Mouse (Mus musculus) myocyte (in vitro differentiated cells): ENCODE data around the gene Mycn. TPM values are rescaled to one million over a fixed set of nuclear protein-coding genes. Genes with fewer than 3 reads are reported as not detected.

Experiments
- H3K27me3 ChIP-seq: one replicate; pipeline ENCODE4 v1.6.1; 2011; ENCODE audit not compliant: control insufficient read depth, insufficient read depth, insufficient read length
- H3K36me3 ChIP-seq: one replicate; pipeline ENCODE4 v1.6.1; 2011; ENCODE audit not compliant: control insufficient read depth, insufficient read depth
- H3K4me2 ChIP-seq: one replicate; pipeline ENCODE4 v1.6.1; 2011; ENCODE audit warnings: low read depth, control low read depth
- H3K4me3 ChIP-seq: one replicate; pipeline ENCODE4 v1.5.1; 2011; ENCODE audit warnings: mild to moderate bottlenecking, control low read depth, moderate library complexity
- H3K79me2 ChIP-seq: one replicate; pipeline ENCODE4 v1.6.1; 2011; ENCODE audit not compliant: control insufficient read depth, insufficient read depth
- H3ac ChIP-seq: one replicate; pipeline ENCODE4 v1.6.1; 2011; ENCODE audit not compliant: control insufficient read depth, insufficient read length
- CEBPB ChIP-seq: IDR thresholded peaks from 2 replicates; pipeline ENCODE4 v1.6.1; 2011; ENCODE audit warnings: mild to moderate bottlenecking, moderate library complexity; ENCODE audit not compliant: poor library complexity, insufficient read depth, severe bottlenecking
- E2F4 ChIP-seq: IDR thresholded peaks from one replicate; pipeline ENCODE4 v1.6.1; 2011; ENCODE audit warnings: mild to moderate bottlenecking, control low read depth, moderate library complexity; ENCODE audit not compliant: insufficient read depth
- MAX ChIP-seq: IDR thresholded peaks from one replicate; pipeline ENCODE4 v1.6.1; 2011; ENCODE audit warnings: low read depth, mild to moderate bottlenecking, control low read depth
- MYOD1 ChIP-seq, 3 experiments: IDR thresholded peaks; one replicate each; pipeline ENCODE4 v1.6.1; 2011; ENCODE audit warnings: control low read depth in 2 of 3, low read depth in 2 of 3, mild to moderate bottlenecking in 2 of 3, moderate library complexity in 1 of 3; ENCODE audit not compliant: insufficient read length in 2 of 3, control insufficient read depth in 1 of 3
- MYOG ChIP-seq, 3 experiments: IDR thresholded peaks; one replicate each; pipeline ENCODE4 v1.6.1; 2011; ENCODE audit warnings: control low read depth in 2 of 3, low read depth in 2 of 3, mild to moderate bottlenecking in 2 of 3; ENCODE audit not compliant: insufficient read length in 2 of 3, control insufficient read depth in 1 of 3, insufficient read depth in 1 of 3
- POLR2A ChIP-seq: IDR thresholded peaks from one replicate; pipeline ENCODE4 v1.6.1; 2011; ENCODE audit warnings: low read depth, mild to moderate bottlenecking, control low read depth, moderate library complexity; ENCODE audit not compliant: insufficient read length
- POLR2AphosphoS2 ChIP-seq: IDR thresholded peaks from one replicate; pipeline ENCODE4 v1.6.1; 2011; ENCODE audit warnings: low read depth, control low read depth; ENCODE audit not compliant: insufficient read length
- REST ChIP-seq: IDR thresholded peaks from one replicate; pipeline ENCODE4 v1.6.1; 2011; ENCODE audit warnings: mild to moderate bottlenecking, control low read depth, moderate library complexity; ENCODE audit not compliant: insufficient read depth, insufficient read length
- SRF ChIP-seq: IDR thresholded peaks from one replicate; pipeline ENCODE4 v1.6.1; 2011; ENCODE audit warnings: low read depth; ENCODE audit not compliant: control insufficient read depth, insufficient read length
- TCF12 ChIP-seq: IDR thresholded peaks from one replicate; pipeline ENCODE4 v1.6.1; 2011; ENCODE audit warnings: mild to moderate bottlenecking, control low read depth; ENCODE audit not compliant: poor library complexity, insufficient read depth, severe bottlenecking
- TCF3 ChIP-seq: IDR thresholded peaks from one replicate; pipeline ENCODE4 v1.6.1; 2011; ENCODE audit warnings: low read depth, control low read depth; ENCODE audit not compliant: insufficient read length
- USF1 ChIP-seq: IDR thresholded peaks from one replicate; pipeline ENCODE4 v1.6.1; 2011; ENCODE audit warnings: low read depth, mild to moderate bottlenecking, control low read depth, moderate library complexity
- polyA plus RNA-seq: library from polyadenylated mRNA; unstranded; fragments of >200 nt; fragmentation: generic; extraction: Trizol; gene quantifications from one replicate; pipeline ENCODE4 v1.2.1, GENCODE M21; 2012; ENCODE audit warnings: missing spikeins

Gene Mycn
- polyA plus RNA-seq, 1 experiment, result 0.12 TPM

DNA sequence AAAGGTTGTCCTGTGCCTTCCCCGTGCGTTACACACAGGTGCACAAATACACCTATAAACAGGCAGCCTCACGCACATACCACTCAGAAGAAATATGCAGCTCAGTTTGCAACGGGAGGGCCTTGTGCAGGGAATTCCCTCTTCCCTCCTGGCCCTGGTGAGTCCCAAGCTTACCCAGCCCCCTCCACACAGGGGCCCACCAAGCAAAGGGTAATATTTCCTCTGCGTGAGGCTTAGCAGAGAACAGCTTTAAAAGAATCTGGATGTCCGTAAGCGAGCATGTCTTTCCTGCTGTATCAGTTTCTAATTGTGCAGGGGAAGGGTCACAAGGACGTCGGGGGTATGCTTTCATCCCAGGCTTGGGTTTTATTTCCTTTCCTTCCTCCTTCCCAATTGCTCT, 25.4 kb downstream of the Mycn start:
- Histone ChIP-seq H3K36me3 (no peaks in the 10 kb centered on the region), H3ac (no peak overlapping the region), H3K4me2 (no peak overlapping the region), H3K4me3 (no peak overlapping the region), H3K79me2 (no peaks in the 10 kb centered on the region), H3K27me3 (no peaks in the 10 kb centered on the region)
- TF ChIP-seq SRF (no peak), MAX (no peak), POLR2AphosphoS2 (no peak), MYOG (IDR thresholded peaks at IDR 0.05; ENCODE audit: control insufficient read depth in 1 of 3, insufficient read depth in 1 of 3, insufficient read length in 2 of 3, low read depth in 2 of 3) (no peak)

DNA sequence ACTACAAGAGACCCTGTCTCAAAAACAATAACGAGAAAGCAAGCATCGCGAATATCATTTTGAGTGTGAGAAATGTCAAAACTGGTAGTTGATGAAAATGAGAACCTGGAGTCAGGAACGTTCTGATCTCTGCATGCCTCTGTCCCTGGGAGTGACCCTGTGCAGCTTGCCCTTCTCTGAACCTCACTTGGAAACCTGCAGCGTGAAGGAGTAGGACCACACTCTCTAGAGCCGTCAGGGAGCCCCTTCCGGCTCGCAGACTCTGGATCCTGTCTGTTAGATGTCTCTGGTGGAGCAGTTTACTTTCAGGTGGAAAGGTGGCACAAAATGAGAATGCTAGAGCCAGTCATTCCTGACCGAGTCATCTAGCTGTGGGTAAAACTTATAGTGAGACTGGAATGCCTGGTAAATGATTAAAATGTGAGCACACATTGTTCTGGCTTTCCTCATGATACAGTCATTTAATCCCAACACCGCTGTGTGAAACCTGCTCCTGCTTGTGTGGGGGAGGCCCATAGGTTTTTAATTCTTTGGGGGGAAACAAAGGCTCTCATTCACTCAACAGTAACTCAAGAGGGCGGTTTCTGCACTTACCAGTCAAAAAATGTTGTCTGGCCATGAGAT, 31.2 kb downstream of the Mycn start:
- Histone ChIP-seq H3K4me3 (no peak overlapping the region), H3K4me2 (no peak overlapping the region), H3K79me2 (no peaks in the 10 kb centered on the region), H3K27me3 (no peaks in the 10 kb centered on the region), H3K36me3 (no peaks in the 10 kb centered on the region), H3ac (no peak overlapping the region)
- TF ChIP-seq POLR2AphosphoS2 (no peak), REST (no peak), MYOG (IDR thresholded peaks at IDR 0.05; ENCODE audit: control insufficient read depth in 1 of 3, insufficient read depth in 1 of 3, insufficient read length in 2 of 3, low read depth in 2 of 3) (no peak), USF1 (no peak), E2F4 (no peak), TCF3 (no peak), SRF (no peak), MYOD1 (IDR thresholded peaks at IDR 0.05; ENCODE audit: control insufficient read depth in 1 of 3, insufficient read length in 2 of 3, low read depth in 2 of 3) (no peak), CEBPB (no peak), POLR2A (no peak), MAX (no peak), TCF12 (no peak)

- TF ChIP-seq CEBPB (no peak), USF1 (no peak), SRF (no peak), MYOG (IDR thresholded peaks at IDR 0.05; ENCODE audit: control insufficient read depth in 1 of 3, insufficient read depth in 1 of 3, insufficient read length in 2 of 3, low read depth in 2 of 3) (no peak), REST (no peak), TCF12 (no peak), E2F4 (no peak), TCF3 (no peak), MYOD1 (IDR thresholded peaks at IDR 0.05; ENCODE audit: control insufficient read depth in 1 of 3, insufficient read length in 2 of 3, low read depth in 2 of 3) (no peak), MAX (no peak), POLR2A (no peak)
- Histone ChIP-seq H3K36me3 (no peaks in the 10 kb centered on the region), H3ac (no peak overlapping the region), H3K4me3 (no peak overlapping the region), H3K79me2 (no peaks in the 10 kb centered on the region), H3K4me2 (no peak overlapping the region), H3K27me3 (no peaks in the 10 kb centered on the region)
Observed at GRCm38 (mm10) chr12:12909631-12910277, 32.0 kb downstream of the Mycn start.

GRCm38 (mm10) chr12:12906771-12907170, 34.9 kb downstream of the Mycn start:
- Histone ChIP-seq H3K4me2 (no peak overlapping the region), H3K4me3 (no peak overlapping the region), H3K27me3 (no peaks in the 10 kb centered on the region), H3ac (no peak overlapping the region), H3K79me2 (no peaks in the 10 kb centered on the region), H3K36me3 (no peaks in the 10 kb centered on the region)
- TF ChIP-seq MAX (no peak), TCF12 (no peak), SRF (no peak), POLR2A (no peak), E2F4 (no peak)

DNA sequence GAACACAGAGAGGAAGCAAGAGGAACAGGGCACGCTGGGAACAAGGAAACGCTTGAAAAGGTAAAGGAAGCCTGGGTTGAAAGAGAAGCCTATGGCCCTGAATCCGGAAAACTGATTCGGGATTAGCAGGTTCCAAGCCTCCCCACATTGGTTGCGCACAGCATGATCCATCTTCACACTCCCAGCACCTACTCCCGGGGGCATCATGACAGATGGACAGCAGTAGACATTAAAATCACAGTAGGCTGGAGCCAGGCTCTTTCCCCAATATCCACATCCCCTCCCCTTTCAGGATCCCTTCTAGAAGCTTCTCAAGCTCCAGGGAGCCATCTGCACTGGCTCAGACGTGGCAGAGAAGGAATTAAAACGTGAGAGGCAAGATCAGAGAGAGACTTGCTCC, 35.4 kb downstream of the Mycn start:
- H3K27me3 ChIP-seq, result no peaks in the 10 kb centered on the region
- H3K79me2 ChIP-seq, result no peaks in the 10 kb centered on the region
- no peak overlapping the region for H3K4me2 ChIP-seq
- H3ac ChIP-seq, result no peak overlapping the region
- TF ChIP-seq E2F4 (no peak), SRF (no peak), USF1 (no peak), POLR2AphosphoS2 (no peak), MAX (no peak), MYOD1 (IDR thresholded peaks at IDR 0.05; ENCODE audit: control insufficient read depth in 1 of 3, insufficient read length in 2 of 3, low read depth in 2 of 3) (no peak), TCF12 (no peak), TCF3 (no peak), CEBPB (no peak)
- H3K36me3 ChIP-seq, result no peaks in the 10 kb centered on the region
- H3K4me3 ChIP-seq, result no peak overlapping the region

GRCm38 (mm10) chr12:12905117-12905516, 36.6 kb downstream of the Mycn start:
- no peak overlapping the region for H3K4me3 ChIP-seq
- no peaks in the 10 kb centered on the region for H3K79me2 ChIP-seq
- H3ac ChIP-seq, result no peak overlapping the region
- no peak overlapping the region for H3K4me2 ChIP-seq
- no peaks in the 10 kb centered on the region for H3K27me3 ChIP-seq
- TF ChIP-seq E2F4 (no peak), SRF (no peak), POLR2A (no peak), MAX (no peak), CEBPB (no peak), USF1 (no peak), MYOG (IDR thresholded peaks at IDR 0.05; ENCODE audit: control insufficient read depth in 1 of 3, insufficient read depth in 1 of 3, insufficient read length in 2 of 3, low read depth in 2 of 3) (no peak), TCF12 (no peak), TCF3 (no peak), REST (no peak), MYOD1 (IDR thresholded peaks at IDR 0.05; ENCODE audit: control insufficient read depth in 1 of 3, insufficient read length in 2 of 3, low read depth in 2 of 3) (no peak), POLR2AphosphoS2 (no peak)
- no peaks in the 10 kb centered on the region for H3K36me3 ChIP-seq
